Mouse (Mus musculus): ENCODE data around the gene Jakmip3.

DNA sequence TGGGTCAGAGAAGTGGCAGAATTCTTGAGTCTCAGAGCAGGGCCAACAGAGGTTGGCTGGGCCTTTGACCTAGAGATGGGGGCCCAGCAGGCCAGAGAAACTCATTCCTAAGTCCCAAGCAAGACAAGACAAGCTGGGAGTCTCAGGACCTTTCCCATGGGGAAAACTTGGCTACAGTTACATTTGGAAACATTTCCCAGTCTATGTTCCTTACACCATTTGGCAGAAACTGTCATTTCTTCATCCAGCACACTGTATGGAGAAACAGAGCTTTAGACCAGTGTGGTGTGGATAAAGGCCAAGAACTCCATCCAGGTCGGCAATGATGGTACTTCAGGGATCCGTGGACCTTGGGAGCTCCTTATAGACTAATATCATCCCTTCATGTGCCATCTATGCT, 71.1 kb downstream of the Jakmip3 start:
- no peak for TF ChIP-seq HCFC1 (IDR thresholded peaks at IDR 0.05; ENCODE audit: borderline replicate concordance, insufficient read depth, low read length)
- no peak for TF ChIP-seq ZNF384 (IDR thresholded peaks at IDR 0.05; ENCODE audit: low read depth, low read length)
- no peak for TF ChIP-seq MAFK (IDR thresholded peaks at IDR 0.05; ENCODE audit: insufficient read depth, low read depth, low read length)
- TF ChIP-seq ZC3H11A (IDR thresholded peaks at IDR 0.05; ENCODE audit: borderline replicate concordance, low read depth, low read length), result no peak
